Mouse (Mus musculus) kidney, postnatal 4 days (tissue): Measurements from ENCODE around the gene Rpl36a-ps1.
"Not testable (repeated sequence)": the region's sequence is repeated elsewhere in the genome, so short reads cannot be mapped to it uniquely, and the experiment has no call there.

ENCODE experiments used
- DNase-seq, 2 experiments: peaks; one replicate each; pipeline ENCODE4 v3.0.0; 2021; ENCODE audit warnings: mixed read lengths in 2 of 2

Gene Rpl36a-ps1

DNA sequence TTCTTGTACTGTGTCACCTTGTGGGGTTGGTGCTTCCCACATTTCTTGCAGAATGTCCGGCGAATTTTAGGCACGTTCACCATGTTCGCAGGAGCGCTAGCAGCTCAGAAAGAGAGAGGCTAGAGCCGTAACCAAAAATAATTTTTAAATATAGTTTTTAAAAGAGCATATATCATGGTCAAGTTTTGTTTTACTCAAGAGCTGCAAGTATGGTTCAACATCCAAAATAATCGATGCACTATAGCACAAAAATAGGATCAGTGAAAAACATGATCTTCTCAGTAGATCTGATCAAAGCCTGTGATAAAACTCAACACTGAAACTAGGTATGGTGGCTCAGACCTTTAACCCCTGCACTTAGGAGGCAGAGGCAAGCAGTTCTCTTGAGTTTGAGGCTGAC lies at the start of gene Rpl36a-ps1:
TSS of gene Rpl36a-ps1 (minus strand) at position 101 of the 400 bp plus-strand sequence.
- no peak for DNase-seq

DNA sequence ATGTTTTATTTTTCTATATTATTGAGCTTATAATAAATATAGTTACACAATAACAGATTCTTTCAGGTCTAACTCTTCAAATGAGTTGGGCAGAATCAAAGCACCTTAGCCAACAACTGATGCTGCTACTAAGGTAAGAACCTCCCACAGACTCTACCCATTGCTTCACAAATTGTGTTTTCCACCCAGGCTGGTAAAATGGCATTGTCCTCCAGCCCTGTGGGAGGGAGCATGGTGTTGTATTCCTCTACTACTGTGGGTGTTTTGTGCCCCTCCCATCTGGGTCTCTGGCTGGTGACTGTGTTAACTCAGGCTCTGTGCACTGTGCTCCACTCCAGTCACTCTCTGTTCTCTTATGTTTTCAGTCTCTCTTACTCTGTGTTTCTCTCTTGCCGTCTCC lies 49.4 kb upstream of the Rpl36a-ps1 start:
- no peak for DNase-seq

DNA sequence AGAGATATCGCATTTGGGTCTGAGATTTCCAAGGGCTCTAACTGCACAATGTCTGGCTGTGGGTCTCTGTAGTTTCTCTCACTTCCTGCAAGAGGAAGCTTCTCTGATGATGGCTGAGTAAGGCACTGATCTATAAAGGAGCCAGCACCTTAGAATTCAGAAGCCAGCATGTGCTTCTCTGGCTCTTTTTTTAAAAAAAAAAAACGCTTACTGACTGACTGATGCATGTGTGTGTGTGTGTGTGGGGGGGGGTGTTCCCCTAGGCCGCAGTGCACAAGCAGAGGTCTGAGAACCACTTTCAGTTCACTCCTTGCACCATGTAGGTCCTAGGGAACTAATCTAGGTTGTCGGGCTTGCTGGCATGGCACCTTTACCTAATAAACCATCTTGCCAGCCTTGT lies 47.3 kb upstream of the Rpl36a-ps1 start:
- no peak for DNase-seq

DNA sequence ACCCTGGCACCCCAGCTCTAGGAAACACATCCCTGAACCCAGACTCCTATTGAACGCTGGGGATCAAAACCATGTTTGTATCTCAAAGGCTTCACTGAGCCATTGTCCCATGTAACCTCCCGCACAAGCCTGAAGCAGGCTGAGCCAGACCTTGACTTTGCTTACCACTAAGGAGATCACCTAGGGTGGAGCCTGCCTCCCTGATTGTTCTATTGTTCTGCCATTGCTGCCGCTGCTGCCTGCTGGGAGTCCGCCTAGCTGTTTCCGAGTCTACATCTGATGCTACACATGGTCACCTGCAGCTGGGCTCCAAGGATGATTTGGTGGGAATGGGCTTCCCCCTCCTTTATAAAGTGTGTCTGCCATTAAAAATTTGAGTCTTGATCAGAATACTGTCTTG lies 45.2 kb upstream of the Rpl36a-ps1 start:
- not testable (repeated sequence) for DNase-seq

DNA sequence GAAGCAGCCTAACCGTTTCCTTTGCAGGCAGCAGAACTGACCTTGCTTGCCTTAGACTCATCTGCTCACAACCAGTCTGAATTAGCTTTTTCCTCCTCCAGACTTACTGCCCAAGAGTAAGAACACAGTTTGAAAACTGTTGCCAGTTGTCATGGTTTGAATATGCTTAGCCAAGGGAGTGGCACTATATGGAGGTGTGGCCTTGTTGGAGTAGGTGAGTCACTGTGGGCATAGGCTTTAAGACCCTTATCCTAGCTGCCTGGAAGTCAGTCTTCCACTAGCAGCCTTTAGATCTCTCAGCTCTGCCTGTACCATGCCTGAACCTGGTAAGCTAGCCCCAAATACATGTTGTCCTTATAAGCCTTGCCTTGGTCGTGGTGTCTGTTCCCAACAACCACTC lies 43.6 kb upstream of the Rpl36a-ps1 start:
- DNase-seq = no peak

DNA sequence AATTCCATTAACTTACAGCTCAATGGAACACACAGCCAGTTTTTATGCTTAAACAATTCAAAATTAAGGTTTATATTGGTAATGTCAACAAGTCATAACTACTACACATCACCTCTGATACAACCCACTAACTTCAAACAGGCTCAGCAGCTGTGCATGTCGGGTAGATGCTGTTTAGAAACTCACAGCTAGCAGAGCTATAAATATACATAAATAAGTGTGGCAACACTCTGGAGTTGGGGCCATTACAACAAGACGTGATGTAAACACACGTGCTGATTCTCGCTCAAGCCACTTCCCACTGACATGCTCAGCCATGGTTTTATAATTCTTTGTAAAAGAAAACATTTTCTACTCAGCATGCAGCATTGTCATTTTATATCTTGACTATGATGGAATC lies 41.9 kb upstream of the Rpl36a-ps1 start:
- DNase-seq = no peak

DNA sequence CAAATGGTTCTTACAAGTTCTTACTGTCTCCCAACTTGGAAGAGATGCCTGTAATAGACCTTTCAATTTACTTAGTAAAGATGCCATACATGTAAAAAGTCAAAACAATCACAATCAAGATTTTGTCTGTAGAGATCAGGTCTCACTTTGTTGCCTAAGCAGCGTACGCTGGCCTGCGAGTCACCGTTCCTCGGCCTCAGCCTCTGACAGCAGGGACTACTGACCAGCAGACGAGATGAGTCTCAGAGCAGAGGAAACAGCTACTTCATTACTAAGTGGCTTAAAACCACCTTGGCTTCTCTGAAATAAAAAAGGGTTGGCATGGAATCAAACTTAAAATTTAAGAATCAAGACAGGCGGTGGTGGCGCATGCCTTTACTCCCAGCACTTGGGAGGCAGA lies 40.7 kb upstream of the Rpl36a-ps1 start:
- not testable (repeated sequence) for DNase-seq

DNA sequence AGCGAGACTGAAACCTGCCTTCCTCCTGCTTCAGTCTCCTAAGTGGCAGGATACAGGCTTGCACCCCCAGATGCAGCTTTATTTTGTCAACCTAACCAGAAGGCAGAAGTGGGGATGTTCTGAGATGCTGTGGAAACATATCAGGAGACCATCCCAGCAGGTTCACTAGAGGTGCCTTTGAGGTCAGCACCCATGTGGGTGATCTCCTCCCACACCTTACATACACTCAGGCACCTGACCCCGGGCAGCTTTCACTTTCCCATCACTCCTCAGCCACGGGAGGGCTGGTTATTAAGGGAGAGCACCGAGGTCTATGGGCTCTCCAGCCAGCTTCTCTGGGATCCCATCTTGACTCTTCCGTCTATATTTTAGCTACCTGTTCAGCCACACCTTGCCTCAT lies 38.5 kb upstream of the Rpl36a-ps1 start:
- DNase-seq = no peak

DNA sequence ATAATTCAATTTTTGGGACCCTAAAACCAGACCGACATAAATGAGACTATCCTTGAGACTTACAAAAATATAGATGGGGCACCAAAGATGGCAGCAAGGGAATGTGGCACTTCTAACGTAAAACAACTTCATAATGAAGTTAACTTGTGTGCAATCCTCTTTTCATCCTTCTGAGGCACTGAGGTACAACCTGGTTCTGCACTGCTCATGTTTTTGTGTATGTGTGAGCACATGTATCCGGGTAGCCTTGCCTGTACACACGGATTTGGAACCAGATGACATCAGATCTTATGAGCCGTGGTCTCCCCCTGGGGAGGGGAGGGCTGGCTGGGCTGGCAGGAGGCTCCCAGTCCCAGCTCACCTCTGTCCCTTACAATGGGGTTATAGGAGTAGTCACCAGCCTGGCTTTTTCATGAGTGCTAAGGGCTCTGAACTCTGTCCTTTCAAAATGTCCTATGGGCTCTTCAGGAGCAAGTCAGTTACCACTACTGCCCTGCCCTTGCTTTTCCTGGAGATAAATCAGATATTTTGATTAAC lies 37.3 kb upstream of the Rpl36a-ps1 start:
- DNase-seq = no peak

DNA sequence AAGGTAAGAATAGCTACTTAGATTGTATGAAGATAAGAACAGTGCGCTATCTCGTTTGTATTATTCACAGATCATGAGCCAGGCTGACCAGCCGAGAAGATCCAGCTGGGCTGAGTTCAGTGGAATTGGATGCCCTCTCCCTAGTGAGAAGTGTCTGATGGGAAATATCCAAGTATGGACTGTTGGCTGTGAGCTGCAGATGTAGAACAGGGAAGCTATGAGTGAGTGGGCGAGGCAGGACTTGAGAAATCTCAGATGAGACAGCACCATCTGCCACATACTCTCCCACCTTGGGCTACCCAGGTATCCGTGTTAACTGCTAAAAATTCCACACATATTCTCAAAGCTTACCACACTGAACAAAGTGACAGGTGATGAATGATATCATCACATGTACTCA lies 35.9 kb upstream of the Rpl36a-ps1 start:
- no peak for DNase-seq

DNA sequence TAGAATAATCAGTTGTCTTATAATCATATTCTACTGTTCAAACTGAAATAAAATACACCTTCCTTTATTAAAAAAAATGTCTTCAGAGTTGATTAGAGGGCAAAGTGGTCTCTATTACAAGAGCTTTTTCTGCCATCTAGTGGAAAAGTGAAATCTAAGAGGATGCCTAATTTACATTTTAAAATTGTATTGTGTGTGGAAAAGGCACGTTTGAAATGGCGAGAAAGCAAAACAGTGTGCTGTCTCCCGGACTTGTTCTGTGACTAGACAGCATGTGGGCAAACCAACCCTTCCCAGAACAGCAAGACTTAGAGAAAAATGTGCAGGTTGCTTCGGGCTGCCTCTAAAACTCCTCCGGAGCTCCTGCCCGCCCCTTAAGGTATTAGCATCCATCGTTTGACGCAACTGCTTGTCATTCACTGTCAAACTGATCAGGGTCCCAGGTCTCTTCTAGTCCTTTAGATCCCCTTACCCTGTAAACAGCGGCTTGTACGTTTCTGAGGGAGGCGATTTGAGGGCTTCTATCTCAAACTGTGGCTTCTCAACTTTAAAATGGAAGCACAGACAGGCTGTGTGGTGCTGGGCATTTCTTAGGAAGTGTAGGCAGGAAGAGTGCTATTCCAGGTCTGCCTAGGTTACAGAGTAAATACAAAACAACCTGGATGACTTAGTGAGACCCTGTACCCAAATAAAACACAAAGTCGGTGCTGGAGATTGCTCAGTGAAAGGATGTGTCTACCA lies 28.4 kb upstream of the Rpl36a-ps1 start:
- no peak for DNase-seq

DNA sequence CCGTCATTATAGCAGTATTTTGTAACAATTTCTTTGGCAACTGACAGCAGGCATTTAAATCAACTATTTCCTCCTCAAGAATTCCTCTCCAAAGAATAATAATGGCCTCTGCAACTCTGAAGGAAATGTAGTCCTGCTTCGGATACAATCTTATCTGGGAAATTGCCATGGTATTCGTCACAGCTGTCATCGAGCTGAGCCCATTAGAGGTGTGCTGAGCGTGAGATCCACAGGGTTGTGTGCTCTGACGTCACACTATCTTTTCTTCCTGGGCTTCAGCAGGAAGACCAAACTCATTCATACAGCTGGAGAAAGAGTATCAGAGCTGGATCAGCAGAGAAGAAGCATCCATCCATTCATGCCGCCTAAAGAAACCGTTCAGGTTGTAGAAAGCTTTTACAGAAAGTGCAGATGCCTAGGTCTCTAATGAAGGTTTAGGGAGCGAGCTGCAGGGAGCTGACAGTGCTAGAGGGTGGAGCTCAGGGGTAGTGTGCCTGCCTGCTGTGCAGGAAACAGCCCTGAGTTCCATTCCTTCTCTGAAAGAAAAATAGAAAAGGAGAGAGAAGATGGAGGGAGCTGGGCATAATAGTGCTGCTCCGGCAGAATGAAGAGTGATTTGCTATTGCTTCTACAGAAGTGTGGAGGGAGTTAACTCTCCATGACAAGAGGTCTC lies 25.2 kb upstream of the Rpl36a-ps1 start:
- peak in 1 of 2 experiments; percentile 22 for DNase-seq

DNA sequence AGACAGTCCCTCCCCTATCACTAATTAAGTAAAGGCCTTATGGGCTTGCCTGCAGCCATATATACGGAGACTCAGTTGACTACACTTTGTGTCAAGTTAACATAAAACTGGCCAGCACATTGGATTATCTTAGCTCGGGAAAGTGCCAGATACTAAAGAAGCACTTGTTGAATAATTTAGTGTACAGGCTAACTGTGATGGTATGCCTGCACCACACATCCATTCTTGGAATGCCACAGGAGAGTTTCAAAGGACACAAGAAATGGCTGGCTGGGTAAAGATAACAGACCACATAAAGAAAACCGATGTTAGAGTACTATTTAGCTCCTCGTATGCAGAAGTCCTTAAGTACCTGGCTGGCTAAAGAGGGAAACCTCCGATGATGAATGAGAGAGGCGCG lies 24.6 kb upstream of the Rpl36a-ps1 start:
- no peak for DNase-seq

DNA sequence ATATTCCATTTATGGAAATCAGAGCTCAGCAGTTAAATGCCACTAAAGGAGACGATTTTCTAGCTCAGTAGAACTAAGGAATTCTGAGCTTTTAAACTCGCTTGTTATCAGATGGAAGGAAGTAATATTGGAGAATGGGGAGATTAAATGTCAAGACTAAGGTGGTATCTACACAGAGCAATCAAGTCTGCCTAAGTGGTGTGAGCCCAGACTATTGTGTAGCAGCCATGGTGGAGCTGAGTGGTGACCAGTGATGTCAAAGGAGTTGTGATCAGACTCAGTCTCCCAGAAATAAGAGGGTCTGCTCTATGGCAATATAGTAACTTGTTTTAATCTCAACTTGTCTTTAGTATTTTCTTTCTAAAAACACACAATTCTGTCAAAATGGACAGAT lies 16.8 kb upstream of the Rpl36a-ps1 start:
- no peak for DNase-seq

DNA sequence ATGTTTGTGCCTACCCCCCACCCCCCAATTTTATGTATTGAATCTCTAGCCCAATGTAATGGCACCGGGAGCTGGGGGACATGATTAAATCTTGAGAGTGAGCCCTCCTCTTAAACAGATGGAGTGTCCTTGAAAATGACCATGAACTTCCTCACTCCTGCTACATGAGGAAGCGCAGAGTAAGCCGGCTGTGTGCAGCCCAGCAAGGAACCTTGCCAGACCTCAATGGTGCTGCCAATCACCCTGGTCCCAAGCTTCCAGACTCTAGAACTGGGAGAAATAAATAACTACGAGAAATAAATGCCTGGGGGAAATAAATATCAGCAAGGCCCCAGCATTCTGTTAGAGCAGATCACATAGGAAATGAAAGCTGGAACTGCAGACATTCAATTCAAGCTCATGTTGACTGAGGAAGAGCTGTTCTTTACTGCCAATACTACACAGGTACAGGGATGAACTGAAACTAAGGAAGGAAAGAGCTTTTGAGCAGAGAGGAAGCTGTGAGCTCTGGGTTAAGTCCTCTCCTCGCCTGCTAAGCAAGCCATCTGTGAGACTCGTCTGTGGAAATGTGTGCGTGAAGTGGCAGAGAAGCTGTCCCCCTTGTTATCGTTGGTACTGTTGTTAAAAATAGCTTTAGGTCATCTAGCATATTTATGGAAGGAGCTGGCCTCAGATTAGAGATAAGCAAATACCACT lies 16.3 kb upstream of the Rpl36a-ps1 start:
- DNase-seq = peak; percentile 49 to 60

DNA sequence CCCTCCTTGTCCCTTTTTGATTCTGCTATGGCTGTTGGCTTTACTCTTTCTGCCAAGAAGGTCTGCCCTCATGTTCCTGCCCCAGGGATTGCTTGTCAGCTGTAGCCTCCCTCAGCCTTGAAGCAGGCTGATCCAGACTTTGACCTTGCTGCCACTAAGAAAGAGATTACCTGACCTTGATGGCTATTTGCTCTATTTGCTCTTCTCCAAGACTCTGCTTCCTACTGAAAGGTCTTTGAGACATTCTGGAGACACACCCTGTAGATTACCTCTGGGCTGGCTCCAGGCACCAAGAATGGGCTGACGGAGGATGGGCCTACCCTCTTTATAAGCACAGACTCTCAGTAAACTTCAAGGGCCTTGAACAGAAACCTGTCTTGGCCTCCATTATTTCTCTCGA lies 1.6 kb downstream of the Rpl36a-ps1 start:
- DNase-seq = no peak

DNA sequence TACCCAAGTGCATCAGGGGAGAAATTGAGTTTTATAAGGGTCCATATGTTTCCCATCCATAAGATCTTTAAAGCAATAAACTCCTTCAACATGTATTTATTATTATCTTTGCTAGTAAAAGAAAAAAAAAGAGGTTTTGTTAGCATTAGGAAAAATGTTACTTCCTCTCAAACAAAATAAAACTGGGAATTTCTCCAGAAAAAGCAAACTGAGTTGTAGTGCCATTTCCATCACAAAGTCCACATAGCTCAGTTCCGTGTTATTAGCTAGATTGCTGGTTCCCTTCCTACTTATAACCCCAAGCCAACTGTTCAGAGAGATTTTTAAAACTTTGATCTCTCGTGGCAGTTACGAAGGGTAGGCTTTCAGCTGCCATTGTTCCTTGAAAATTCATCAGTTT lies 3.5 kb downstream of the Rpl36a-ps1 start:
- DNase-seq = no peak

DNA sequence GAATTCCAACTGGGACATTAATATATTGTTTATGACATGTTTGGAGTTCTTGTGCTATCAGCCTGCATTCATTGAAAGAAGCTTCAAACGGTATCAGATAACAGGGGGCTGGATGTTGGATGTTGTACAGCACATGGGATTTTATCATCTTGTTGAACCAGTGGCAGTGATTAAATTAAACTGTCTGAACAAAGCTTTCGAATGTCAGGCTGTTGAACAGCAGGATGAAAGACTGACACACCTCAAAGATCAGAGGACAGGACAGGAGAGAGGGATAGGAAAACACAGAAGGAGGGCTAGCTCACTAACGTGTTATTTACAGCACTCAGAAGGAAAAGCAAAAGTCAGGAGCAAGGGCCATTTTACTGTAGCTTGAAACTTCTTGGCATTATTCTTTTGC lies 4.3 kb downstream of the Rpl36a-ps1 start:
- no peak for DNase-seq

DNA sequence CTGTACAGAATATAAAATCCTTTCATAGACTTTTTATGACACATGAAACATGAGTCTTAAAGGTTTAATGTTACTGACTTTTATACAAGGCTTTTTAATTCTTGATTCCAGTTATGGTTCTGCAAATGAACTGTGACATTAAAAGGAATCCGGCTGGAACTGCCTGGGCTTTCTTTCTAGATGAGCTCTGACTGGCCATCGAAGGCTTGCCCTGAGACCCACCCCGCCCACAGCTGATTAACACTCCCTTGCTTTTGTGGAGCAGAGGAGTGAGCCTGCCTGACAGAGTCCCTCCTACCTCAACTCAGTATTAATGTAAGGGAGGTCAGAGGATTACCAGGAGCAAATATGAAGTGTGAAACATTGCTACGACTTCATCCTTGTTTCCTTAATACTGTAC lies 22.2 kb downstream of the Rpl36a-ps1 start:
- DNase-seq = peak; percentile 53 to 63

DNA sequence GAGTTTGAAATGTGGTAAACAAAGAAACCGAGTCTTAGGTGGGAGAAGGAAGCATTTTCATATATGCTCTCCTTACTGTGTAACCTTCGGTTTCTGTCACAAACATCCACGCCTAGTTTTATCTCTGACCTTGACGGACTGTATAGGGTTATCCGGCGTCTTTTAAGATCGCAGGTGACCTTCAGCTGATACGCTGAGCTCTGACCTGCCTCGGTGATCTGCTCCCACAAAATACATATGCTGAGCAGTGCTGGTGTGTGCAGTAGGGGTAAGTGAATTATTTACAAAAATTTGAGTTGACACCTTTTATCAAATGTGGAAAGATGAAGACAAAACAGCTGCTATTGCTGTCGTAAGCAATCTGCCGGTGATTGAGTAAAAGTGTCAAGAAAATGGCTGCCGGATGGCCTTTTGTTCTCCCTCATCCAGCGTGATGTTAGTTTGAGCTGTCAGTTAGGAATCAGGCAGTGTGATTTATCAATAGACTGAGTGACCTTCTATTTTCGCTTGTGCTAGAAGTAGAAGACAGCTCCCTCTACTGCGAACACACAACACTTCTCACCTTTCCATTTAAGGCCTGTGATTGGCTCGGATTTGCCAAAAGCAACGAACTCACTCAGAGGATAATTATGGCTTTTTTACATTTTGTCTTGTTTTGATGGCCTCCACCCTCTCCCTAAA lies 35.0 kb downstream of the Rpl36a-ps1 start:
- DNase-seq = no peak

DNA sequence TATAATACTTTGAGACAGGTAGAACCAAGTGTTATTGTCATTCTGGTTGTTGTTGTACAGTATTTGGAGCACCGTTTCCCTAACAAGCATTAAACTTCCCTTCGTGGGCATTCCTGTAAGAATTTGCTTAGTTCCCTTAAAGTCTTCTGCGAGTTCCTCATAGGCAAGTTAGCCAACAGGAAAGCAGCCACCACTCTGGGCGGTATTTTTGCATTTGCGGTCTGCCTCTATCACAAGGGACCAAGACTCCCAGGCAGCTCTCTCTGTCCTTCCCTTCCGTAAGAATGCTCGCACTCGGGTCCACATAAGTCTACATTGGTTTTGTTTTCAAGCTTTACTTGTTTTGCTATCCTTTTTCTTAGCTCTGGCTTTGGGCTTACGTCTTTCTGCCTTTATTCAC lies 37.3 kb downstream of the Rpl36a-ps1 start:
- no peak for DNase-seq

DNA sequence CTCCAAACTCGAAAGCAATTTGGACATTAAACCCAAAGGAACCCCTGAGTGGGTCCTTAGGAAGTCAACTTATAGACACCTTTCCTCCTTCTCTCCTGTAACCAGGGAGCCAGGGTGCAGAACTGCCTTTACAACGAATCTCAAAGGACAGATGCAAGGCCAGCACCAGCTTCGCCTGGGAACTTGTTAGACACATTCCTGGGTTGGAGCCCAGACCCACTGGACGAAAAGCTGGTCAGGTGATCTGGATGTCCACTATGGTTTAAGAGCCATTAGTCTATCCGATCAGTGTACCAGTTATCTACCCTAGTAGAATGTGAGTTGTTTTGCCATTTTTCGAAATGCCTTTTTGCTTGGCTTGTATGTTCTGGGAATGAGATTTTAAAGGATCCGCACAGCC lies 41.7 kb downstream of the Rpl36a-ps1 start:
- no peak for DNase-seq

DNA sequence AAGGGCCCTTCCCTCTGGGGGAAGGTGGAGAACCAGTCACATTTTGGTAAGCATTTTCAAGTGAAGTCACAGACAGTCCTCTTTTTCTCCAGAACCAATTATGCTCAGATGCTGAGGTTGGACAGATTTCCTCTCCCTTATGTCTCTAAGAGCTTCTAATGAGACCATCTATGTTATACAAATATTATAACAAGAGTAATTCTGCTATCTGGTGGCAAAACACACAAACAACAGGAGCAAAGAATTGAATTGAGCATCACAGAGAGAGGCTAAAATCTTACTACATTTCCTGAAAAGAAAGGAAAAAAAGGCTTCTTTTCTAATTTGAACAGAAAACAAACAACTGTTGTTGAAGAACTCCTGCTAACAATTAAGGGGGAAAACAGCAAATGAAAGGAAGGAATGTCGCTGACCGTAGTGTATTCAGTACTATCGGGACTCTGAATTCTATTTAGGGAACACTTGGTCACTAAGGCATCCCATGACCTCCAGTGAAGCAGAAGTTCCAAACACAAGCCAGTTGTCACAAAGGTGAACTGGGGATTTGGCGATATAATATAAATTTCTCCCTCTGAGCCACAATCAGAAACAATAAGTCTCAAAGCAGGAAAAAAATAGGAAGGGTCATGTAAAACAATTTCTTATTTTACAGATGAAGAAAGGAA lies 42.4 kb downstream of the Rpl36a-ps1 start:
- DNase-seq = no peak
